Mouse (Mus musculus): ENCODE data around the gene Hils1. TPM values are rescaled to one million over a fixed set of nuclear protein-coding genes. Genes with fewer than 3 reads are reported as not detected.

The Hils1 gene
- not detected in 2 replicates for polyA plus RNA-seq (2012; rRNA removed; ENCODE audit: low replicate concordance)

GRCm38 (mm10) chr11:94967419-94967818, at the start of gene Hils1:
Gene Hils1 (plus strand): TSS chr11:94967593.

GRCm38 (mm10) chr11:94936045-94936444, 31.3 kb upstream of the Hils1 start, which contains the start of gene Col1a1:
Gene Col1a1 (plus strand): TSS chr11:94936224.

GRCm38 (mm10) chr11:94976199-94976598, 8.8 kb downstream of the Hils1 start, which contains the start of gene Sgca:
Gene Sgca (minus strand): TSS chr11:94976327.

GRCm38 (mm10) chr11:94990749-94991577, 23.6 kb downstream of the Hils1 start, which contains the start of gene Ppp1r9b:
Gene Ppp1r9b (plus strand): TSS chr11:94991035.

GRCm38 (mm10) chr11:95009629-95010014, 42.2 kb downstream of the Hils1 start, which contains the start of gene Samd14:
Gene Samd14 (plus strand): TSS chr11:95009879.

Other genes with a start within 250 kb of the Hils1 start
- 0.26 TPM in 1 of 2 replicates, not detected in the other for gene Cdc34b, start 225.8 kb upstream of the Hils1 start, polyA plus RNA-seq (2012; rRNA removed; ENCODE audit: low replicate concordance)
- gene Tmem92, start 184.9 kb upstream of the Hils1 start, polyA plus RNA-seq (2012; rRNA removed; ENCODE audit: low replicate concordance) = not detected in 2 replicates
- gene Col1a1, start 31.4 kb upstream of the Hils1 start, polyA plus RNA-seq (2012; rRNA removed; ENCODE audit: low replicate concordance) = 205 and 642 TPM in 2 replicates
- 2.6 and 16.3 TPM in 2 replicates for gene Sgca, start 8.7 kb downstream of the Hils1 start, polyA plus RNA-seq (2012; rRNA removed; ENCODE audit: low replicate concordance)
- gene Ppp1r9b, start 23.4 kb downstream of the Hils1 start, polyA plus RNA-seq (2012; rRNA removed; ENCODE audit: low replicate concordance) = 58.5 and 68.7 TPM in 2 replicates
- 2.4 and 19.4 TPM in 2 replicates for gene Samd14, start 42.3 kb downstream of the Hils1 start, polyA plus RNA-seq (2012; rRNA removed; ENCODE audit: low replicate concordance)
- 84.5 and 117 TPM in 2 replicates for gene Pdk2, start 73.8 kb downstream of the Hils1 start, polyA plus RNA-seq (2012; rRNA removed; ENCODE audit: low replicate concordance)
- 10.6 and 43.9 TPM in 2 replicates for gene Itga3, start 109.2 kb downstream of the Hils1 start, polyA plus RNA-seq (2012; rRNA removed; ENCODE audit: low replicate concordance)
- 0.07 and 0.21 TPM in 2 replicates for gene Dlx3, start 152.5 kb downstream of the Hils1 start, polyA plus RNA-seq (2012; rRNA removed; ENCODE audit: low replicate concordance)
- gene Dlx4, start 178.7 kb downstream of the Hils1 start, polyA plus RNA-seq (2012; rRNA removed; ENCODE audit: low replicate concordance) = 0.27 and 0.43 TPM in 2 replicates

Data from subcutaneous adipose tissue, adult 2 months (tissue).